Mouse (Mus musculus): ENCODE measurements around the gene Slain1. TPM values are rescaled to one million over a fixed set of nuclear protein-coding genes. Genes with fewer than 3 reads are reported as not detected.

Gene Slain1
- polyA plus RNA-seq, 1 experiment from 2014 or later, result 3.4 TPM

DNA sequence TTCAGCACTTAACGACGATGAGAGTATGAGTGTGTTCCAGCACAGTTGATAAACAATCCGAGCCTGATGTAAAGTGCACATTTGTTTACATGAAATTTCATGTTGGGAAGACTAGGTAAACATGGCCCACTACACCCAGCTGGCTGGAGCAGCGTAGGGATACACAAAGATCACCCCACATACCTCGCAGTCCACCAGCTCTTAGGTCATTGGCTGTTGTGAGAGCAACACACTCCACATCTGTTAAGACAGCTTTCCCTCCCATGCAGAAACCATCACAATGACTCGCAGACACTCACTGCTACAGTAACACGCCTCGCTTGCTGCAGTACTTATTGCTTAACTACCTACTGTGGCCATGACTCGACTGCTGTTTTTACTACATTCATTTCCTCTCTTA, 104.4 kb downstream of the Slain1 start:
- no peaks in the 10 kb centered on the region for H3K4me1 ChIP-seq (replicated peaks; ENCODE audit: insufficient read depth, low read length)
- no peaks in the 10 kb centered on the region for H3K9me3 ChIP-seq (replicated peaks; ENCODE audit: low read length)
- no peak for DNase-seq (ENCODE audit: low spot score)
- H3K9ac ChIP-seq (ENCODE audit: low read depth, low read length), result no peak overlapping the region
- no peaks in the 10 kb centered on the region for H3K36me3 ChIP-seq (ENCODE audit: insufficient read depth, low read length)
- H3K4me2 ChIP-seq (ENCODE audit: low read length), result no peak overlapping the region
- H3K27ac ChIP-seq, result no peak overlapping the region
- no peak for TF ChIP-seq CTCF (IDR thresholded peaks at IDR 0.05; ENCODE audit: low read depth)
- H3K4me3 ChIP-seq (replicated peaks; ENCODE audit: low read depth, low read length), result no peak overlapping the region
- 68% methylated on average over 9 of the region's 9 CpGs for WGBS
- no peaks in the 10 kb centered on the region for H3K27me3 ChIP-seq (ENCODE audit: insufficient read depth, low read length)
- ATAC-seq (replicated peaks; ENCODE audit: low FRiP score, low read depth), result no peak

Small RNA genes lying within 50 kb of the gene (microRNA-seq; reads per million reads assigned to microRNA genes)
- not detected for gene Gm22877

Other genes with a start within 250 kb of the Slain1 start
- 4.0 and 4.1 TPM in 2 replicates for gene Scel, start 136.9 kb upstream of the Slain1 start, polyA plus RNA-seq (2015; fragmentation: Nextera tagmentation; extraction: Ambion mirVana)
- 70.3 and 73.0 TPM in 2 replicates for gene Ednrb, start 194.2 kb downstream of the Slain1 start, polyA plus RNA-seq (2015; fragmentation: Nextera tagmentation; extraction: Ambion mirVana)

Data from kidney, postnatal 0 days (tissue).